Mouse (Mus musculus): Measurements from ENCODE around the gene Ccdc180. TPM values are rescaled to one million over a fixed set of nuclear protein-coding genes. Genes with fewer than 3 reads are reported as not detected.
A peak's percentile ranks its signal among the peaks of the same experiment; 100 is the strongest.

The Ccdc180 gene
- polyA plus RNA-seq, 3 experiments from 2014 or later = 0.15 to 0.20 TPM; not detected in 1

GRCm38 (mm10) chr4:45972448-45972854 lies 82.3 kb downstream of the Ccdc180 start:
- peak; percentile 47 for ATAC-seq

GRCm38 (mm10) chr4:45972951-45973350 lies 82.8 kb downstream of the Ccdc180 start:
- ATAC-seq = no peak

- no peak for ATAC-seq
Measured at GRCm38 (mm10) chr4:45976931-45977667, 87.0 kb downstream of the Ccdc180 start.

- ATAC-seq = no peak
Measured at GRCm38 (mm10) chr4:45979916-45980315, 89.8 kb downstream of the Ccdc180 start.

- ATAC-seq = no peak
Measured at GRCm38 (mm10) chr4:45981054-45981453, 91.0 kb downstream of the Ccdc180 start.

- no peak for ATAC-seq
Measured at GRCm38 (mm10) chr4:45990427-45991135, 100.5 kb downstream of the Ccdc180 start.

GRCm38 (mm10) chr4:45998536-45998935 lies 108.4 kb downstream of the Ccdc180 start:
- no peak for ATAC-seq

Other genes starting within 250 kb of the Ccdc180 start
- gene Aldh1b1, start 91.3 kb upstream of the Ccdc180 start, polyA plus RNA-seq (2017; shearing (Covaris generic)) = 1 to 10 TPM; 6.4 to 8.2 (median 6.5) TPM
- gene Igfbpl1, start 63.4 kb upstream of the Ccdc180 start, polyA plus RNA-seq (2017; shearing (Covaris generic)) = not detected
- gene Stra6l, start 41.6 kb upstream of the Ccdc180 start, polyA plus RNA-seq (2017; shearing (Covaris generic)) = under 1 TPM in 2 of 3 experiments, not detected in 1; 0.11 to 0.38 TPM
- 1 to 10 TPM; 2.8 to 7.7 (median 6.0) TPM for gene Tdrd7, start 75.0 kb downstream of the Ccdc180 start, polyA plus RNA-seq (2017; shearing (Covaris generic))
- gene Tmod1, start 148.6 kb downstream of the Ccdc180 start, polyA plus RNA-seq (2017; shearing (Covaris generic)) = 1 to 10 TPM in 2 of 3 experiments, not detected in 1; 4.1 to 5.1 TPM
- 10 to 100 TPM; 39.1 to 43.4 (median 40.9) TPM for gene Ncbp1, start 248.3 kb downstream of the Ccdc180 start, polyA plus RNA-seq (2017; shearing (Covaris generic))
- 10 to 100 TPM; 22.3 to 32.3 (median 29.5) TPM for gene Tstd2, start 248.4 kb downstream of the Ccdc180 start, polyA plus RNA-seq (2017; shearing (Covaris generic))